Mouse (Mus musculus): ENCODE data around the gene Map3k13. TPM values are rescaled to one million over a fixed set of nuclear protein-coding genes. Genes with fewer than 3 reads are reported as not detected.

Gene Map3k13
- polyA plus RNA-seq, 1 experiment from 2014 or later, result 0.67 TPM

DNA sequence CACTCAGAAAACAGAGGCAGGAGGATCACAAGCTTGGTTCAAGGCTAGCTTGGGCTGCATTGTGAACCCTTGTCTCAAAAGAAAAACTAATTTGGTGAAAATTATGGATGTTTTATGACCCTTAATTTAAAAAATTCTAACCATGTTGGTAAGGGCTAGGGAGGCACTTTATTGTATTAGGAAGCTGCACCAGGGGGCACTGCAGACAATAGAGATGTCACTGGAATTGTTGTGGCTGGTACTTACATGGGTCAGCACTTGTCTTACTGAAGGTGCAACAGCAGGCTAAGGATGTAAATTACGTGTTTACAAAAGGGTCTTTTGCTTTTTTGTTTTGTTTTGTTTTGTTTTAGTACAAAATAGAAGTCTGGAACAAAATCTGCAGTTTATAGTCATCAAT, 39.3 kb downstream of the Map3k13 start:
- Histone ChIP-seq H3K27ac (replicated peaks) (no peak overlapping the region), H3K4me3 (no peak overlapping the region), H3K9me3 (no peaks in the 10 kb centered on the region), H3K4me1 (no peaks in the 10 kb centered on the region), H3K4me2 (no peak overlapping the region), H3K9ac (no peak overlapping the region), H3K36me3 (no peaks in the 10 kb centered on the region), H3K27me3 (replicated peaks) (no peaks in the 10 kb centered on the region; the same call in 1 of the 2 replicates)
- WGBS, result 58% methylated on average over 1 of the region's 1 CpGs
- ATAC-seq (ENCODE audit: extremely low read depth, insufficient number of reproducible peaks, low FRiP score, low TSS enrichment), result no peak

DNA sequence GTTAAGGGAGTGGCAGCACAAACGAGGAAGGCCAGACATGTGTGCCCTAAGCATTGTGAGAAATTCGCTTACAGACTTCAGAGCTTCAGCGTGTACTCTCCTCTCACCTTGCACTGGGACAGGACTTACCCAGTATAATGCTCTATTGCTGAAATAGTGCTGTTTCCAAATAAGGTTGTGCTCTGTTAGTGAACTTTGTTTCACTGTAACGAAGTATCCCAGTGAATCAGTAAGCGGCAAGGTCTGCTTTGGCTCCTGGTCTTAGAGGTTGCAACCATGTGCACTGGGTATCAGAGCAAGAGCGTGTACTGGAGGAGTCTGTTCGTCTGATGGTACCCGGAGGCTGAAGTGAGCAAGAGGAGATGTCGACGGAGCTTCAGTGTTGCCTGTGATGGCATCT, 39.8 kb downstream of the Map3k13 start:
- Histone ChIP-seq H3K36me3 (no peaks in the 10 kb centered on the region), H3K9ac (no peak overlapping the region), H3K9me3 (no peaks in the 10 kb centered on the region), H3K4me2 (no peak overlapping the region), H3K4me1 (no peaks in the 10 kb centered on the region), H3K27ac (replicated peaks) (no peak overlapping the region), H3K4me3 (no peak overlapping the region), H3K27me3 (replicated peaks) (no peaks in the 10 kb centered on the region; the same call in 1 of the 2 replicates)
- no peak for ATAC-seq (ENCODE audit: extremely low read depth, insufficient number of reproducible peaks, low FRiP score, low TSS enrichment)
- WGBS, result 74% methylated on average over 10 of the region's 10 CpGs

DNA sequence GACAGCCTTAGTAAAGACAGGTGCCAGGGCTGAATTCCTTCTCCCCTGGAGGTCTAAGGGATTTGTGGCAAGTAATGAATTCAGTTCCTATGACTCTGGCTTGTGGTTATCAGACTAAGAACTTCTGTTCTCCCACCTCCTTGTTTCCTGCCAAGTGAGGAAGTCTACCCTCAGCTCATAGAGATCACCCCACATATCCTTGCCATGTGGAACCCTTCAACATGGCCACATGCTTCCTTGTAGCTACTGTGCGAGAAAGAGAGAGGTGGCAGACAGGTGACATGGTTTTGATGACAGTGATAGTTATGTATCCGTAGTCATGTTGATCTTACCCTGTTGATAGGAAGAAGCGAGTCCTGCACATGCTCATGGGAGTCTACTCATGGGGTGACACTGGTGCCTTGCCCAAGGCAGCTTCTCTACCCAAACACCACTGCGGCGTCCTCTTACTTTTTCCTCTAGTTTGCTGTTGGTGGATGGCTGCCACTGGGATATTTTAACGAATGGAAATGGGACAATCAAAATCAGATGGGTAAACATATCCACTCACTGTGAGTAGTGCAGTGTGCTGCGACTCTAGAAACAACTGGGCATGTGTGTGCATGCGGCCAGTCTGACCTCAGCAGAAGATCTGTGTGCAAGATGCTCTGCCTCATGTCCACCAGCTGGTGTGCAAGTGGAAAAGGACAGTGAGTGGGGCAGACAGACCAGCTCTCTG, 40.9 kb downstream of the Map3k13 start:
- Histone ChIP-seq H3K4me3 (no peak overlapping the region), H3K9ac (no peak overlapping the region), H3K27ac (replicated peaks) (no peak overlapping the region), H3K27me3 (replicated peaks) (no peaks in the 10 kb centered on the region; the same call in 1 of the 2 replicates), H3K4me1 (no peaks in the 10 kb centered on the region), H3K4me2 (no peak overlapping the region), H3K36me3 (no peaks in the 10 kb centered on the region), H3K9me3 (no peaks in the 10 kb centered on the region)
- ATAC-seq (ENCODE audit: extremely low read depth, insufficient number of reproducible peaks, low FRiP score, low TSS enrichment), result no peak
- WGBS, result 77% methylated on average over 8 of the region's 8 CpGs

DNA sequence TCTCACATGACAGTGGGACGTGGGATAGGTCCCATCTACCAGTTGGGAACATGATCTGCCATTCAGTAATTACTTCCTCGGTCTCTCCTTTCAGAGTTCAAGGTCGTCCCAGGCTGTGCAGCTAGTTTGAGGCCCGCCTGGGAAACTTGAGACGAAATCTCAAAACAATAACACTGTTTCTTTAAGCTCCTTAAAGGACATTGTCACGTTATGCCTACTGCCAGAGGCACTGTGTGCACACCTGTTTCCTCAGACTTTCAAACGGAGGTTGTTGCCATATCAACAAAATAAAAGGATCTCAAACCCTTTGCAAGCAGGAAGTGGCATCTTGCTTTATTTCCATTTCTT, 41.4 kb downstream of the Map3k13 start:
- ATAC-seq (ENCODE audit: extremely low read depth, insufficient number of reproducible peaks, low FRiP score, low TSS enrichment), result no peak
- H3K9me3 ChIP-seq, result no peaks in the 10 kb centered on the region
- 53% methylated on average over 7 of the region's 7 CpGs for WGBS
- H3K27ac ChIP-seq (replicated peaks), result no peak overlapping the region
- no peaks in the 10 kb centered on the region for H3K36me3 ChIP-seq
- no peak overlapping the region for H3K9ac ChIP-seq
- no peak overlapping the region for H3K4me2 ChIP-seq
- no peaks in the 10 kb centered on the region; the same call in 1 of the 2 replicates for H3K27me3 ChIP-seq (replicated peaks)
- no peaks in the 10 kb centered on the region for H3K4me1 ChIP-seq
- no peak overlapping the region for H3K4me3 ChIP-seq

DNA sequence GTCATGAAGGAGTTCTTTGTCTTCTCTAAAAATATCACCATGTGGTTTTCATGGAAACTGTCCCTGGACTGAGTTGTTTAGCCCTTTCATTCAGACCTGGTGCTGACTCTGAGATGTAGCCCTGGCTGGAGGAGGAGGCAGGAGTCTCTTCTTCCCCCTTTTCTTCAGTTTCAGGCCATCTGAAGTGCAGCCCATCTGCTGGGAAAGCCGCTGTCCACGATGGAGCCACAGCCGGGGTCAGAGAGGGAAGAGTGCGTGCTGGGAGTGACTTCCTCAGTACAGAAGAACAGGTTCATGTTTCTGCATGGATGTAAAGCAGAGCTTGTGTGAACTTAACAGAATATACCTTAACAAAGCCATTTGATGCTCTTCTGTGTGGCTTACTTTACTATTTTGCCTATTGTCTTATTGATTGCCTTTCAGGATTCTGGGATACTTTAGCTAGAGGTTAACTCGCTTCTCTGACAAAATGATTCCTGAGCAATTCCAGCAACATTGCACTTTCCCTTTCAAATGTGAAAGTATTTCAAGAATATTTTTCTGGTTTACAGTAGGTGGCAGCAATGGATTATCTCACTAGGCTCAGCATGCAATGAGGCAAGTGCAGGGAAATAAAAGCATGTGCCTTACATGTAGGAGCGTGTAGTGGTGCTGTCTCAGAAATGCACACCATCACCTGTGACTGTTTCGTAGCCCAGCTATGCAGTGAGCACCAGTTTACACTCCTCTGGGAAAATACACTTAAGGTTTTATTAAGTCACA, 42.3 kb downstream of the Map3k13 start:
- Histone ChIP-seq H3K27me3 (replicated peaks) (no peaks in the 10 kb centered on the region; the same call in 1 of the 2 replicates), H3K36me3 (no peaks in the 10 kb centered on the region), H3K9me3 (no peaks in the 10 kb centered on the region), H3K9ac (no peak overlapping the region), H3K4me3 (no peak overlapping the region), H3K27ac (replicated peaks) (no peak overlapping the region), H3K4me1 (no peaks in the 10 kb centered on the region), H3K4me2 (no peak overlapping the region)
- WGBS, result 46% methylated on average over 7 of the region's 7 CpGs
- ATAC-seq (ENCODE audit: extremely low read depth, insufficient number of reproducible peaks, low FRiP score, low TSS enrichment), result no peak

DNA sequence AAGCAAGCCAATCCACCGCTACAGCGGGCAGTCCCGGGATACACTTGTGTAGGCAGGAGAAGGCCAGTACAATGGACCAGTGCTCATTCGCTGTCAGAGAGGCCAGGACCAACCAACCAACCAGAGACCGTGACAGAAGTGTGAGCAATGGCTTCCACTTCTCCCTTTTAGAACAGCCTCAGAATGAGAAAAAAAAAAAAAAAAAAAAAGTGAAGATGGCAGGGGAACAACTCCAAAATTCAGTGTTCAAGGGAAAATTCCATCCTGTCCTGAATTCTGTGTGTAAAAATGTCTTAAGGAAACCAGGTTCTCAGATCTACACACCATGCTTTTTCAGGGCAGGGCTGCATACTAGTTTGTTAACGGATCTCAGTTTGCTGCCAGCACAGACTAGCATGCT, 43.5 kb downstream of the Map3k13 start:
- no peaks in the 10 kb centered on the region for H3K4me1 ChIP-seq
- no peaks in the 10 kb centered on the region for H3K36me3 ChIP-seq
- 82% methylated on average over 6 of the region's 6 CpGs for WGBS
- H3K27ac ChIP-seq (replicated peaks), result no peak overlapping the region
- H3K9me3 ChIP-seq, result no peaks in the 10 kb centered on the region
- H3K27me3 ChIP-seq (replicated peaks), result no peaks in the 10 kb centered on the region; the same call in 1 of the 2 replicates
- no peak for ATAC-seq (ENCODE audit: extremely low read depth, insufficient number of reproducible peaks, low FRiP score, low TSS enrichment)
- no peak overlapping the region for H3K4me2 ChIP-seq
- no peak overlapping the region for H3K4me3 ChIP-seq
- H3K9ac ChIP-seq, result no peak overlapping the region

DNA sequence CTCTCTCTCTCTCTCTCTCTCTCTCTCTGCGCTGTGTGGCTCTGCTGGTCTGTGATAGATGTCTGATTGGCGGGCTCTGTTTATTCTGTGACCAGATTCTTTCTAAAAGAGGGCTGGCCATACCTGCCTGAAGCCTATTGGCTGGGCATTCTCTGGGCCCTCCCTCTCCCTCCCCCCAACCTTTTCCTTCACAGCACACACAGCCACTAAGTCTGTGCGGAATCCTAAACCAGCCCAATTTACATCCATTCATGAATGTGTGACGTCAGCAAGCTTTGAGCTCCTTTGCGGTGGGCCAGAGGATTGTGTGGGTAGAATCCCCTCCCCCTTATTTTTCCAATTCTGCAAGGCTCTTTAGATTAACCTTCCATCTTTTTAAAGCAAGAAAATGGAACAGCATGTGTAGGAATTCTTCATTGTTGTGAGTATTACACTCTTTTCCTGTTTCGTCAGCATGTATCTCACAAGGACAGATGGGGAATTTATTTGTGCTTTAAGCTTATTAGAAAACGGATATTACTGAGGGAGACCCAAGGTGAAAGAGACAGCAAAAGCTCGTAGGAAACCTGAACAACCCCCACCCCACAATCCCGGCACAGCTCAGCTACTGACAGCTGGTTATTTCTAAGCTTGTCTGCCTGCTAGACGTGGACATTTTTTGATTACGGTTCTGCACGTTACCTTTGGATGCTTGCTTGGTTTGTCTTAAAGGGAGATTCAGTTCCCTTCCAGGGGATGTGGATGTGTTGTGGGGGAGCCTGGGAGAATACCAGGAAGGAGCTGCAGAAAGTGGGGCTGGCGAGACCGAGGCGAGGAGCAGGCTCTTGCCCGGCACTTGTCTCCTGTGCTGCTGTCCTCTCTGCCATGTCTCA, 51.9 kb downstream of the Map3k13 start:
- Histone ChIP-seq H3K4me1 (0 out of 2 replicates have a peak, but pooled peaks cover 3% of the 10 kb centered on the region), H3K27me3 (replicated peaks) (no peaks in the 10 kb centered on the region), H3K4me2 (peak overlapping the region; percentile 79), H3K4me3 (peak overlapping the region; percentile 60), H3K9me3 (no peaks in the 10 kb centered on the region), H3K9ac (peak overlapping the region; percentile 82), H3K27ac (replicated peaks) (peak overlapping the region; percentile 67), H3K36me3 (no peaks in the 10 kb centered on the region)
- under 1% methylated on average over 16 of the region's 16 CpGs for WGBS
- peak; percentile 95 for ATAC-seq (ENCODE audit: extremely low read depth, insufficient number of reproducible peaks, low FRiP score, low TSS enrichment)

DNA sequence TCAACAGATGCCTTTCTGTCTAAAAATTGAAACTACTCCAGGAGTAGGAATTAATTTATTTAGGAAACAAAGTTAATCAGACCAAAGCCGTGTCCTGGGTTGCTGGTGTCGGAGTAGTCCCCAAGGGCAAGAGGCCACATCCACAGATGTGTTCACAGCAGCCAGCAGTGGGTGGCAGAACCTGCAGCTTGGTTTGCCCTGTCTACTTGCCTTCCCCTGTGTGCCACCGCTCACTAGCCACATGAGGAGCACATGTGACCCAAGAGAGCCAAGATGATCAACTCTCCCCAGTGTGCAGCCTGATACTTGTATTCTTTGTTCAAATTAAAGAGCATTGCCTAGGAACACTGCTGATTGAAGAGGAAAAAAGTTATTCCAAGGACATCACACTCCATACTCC, 54.3 kb downstream of the Map3k13 start:
- Histone ChIP-seq H3K36me3 (no peaks in the 10 kb centered on the region), H3K27ac (replicated peaks) (no peak overlapping the region), H3K9me3 (no peaks in the 10 kb centered on the region), H3K4me1 (peaks cover 3% of the 10 kb centered on the region; the same call in 1 of the 2 replicates), H3K4me2 (no peak overlapping the region), H3K27me3 (replicated peaks) (no peaks in the 10 kb centered on the region), H3K9ac (no peak overlapping the region), H3K4me3 (no peak overlapping the region)
- ATAC-seq (ENCODE audit: extremely low read depth, insufficient number of reproducible peaks, low FRiP score, low TSS enrichment), result no peak
- 78% methylated on average over 3 of the region's 3 CpGs for WGBS

DNA sequence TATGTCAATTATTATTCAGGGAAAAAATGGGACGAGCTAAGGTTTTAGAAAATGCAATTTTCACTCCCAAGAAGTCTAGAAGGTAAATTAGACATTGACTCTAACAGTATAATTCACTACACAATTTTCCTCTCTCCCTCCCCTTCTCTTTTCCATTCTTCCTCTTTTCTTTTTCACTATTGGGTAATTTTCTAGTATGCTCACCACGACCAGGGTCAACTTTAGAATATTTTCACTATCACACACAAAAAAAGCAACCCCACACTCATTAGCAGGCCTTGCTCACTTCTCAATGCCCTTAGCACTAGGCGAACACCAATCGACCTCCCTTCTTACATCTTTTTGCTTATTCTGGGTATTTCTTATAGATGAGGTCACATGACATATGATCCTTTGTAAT, 54.7 kb downstream of the Map3k13 start:
- Histone ChIP-seq H3K27me3 (replicated peaks) (no peaks in the 10 kb centered on the region), H3K9me3 (no peaks in the 10 kb centered on the region), H3K9ac (no peak overlapping the region), H3K27ac (replicated peaks) (no peak overlapping the region), H3K4me1 (peaks cover 3% of the 10 kb centered on the region; the same call in 1 of the 2 replicates), H3K4me2 (no peak overlapping the region), H3K4me3 (no peak overlapping the region), H3K36me3 (no peaks in the 10 kb centered on the region)
- ATAC-seq (ENCODE audit: extremely low read depth, insufficient number of reproducible peaks, low FRiP score, low TSS enrichment), result no peak
- 72% methylated on average over 4 of the region's 4 CpGs for WGBS

DNA sequence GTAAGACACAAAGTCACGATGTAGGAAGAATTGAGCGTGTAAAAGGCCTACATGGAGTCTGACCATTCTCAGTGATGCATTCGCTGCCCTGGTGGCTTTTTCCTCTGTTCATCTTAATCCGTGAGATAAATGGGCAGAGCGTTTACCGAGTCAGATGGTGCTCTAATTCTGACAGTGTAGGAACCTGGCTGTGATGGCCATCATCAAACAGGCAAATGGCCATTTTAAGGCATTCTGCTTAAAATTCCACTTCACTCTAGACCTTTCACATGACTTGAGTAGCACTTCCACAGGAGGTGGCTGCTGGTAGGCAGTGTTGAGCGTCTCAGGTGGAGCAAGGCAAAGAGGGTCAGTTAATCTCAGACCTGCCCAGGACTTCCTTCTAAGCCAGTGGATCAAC, 58.2 kb downstream of the Map3k13 start:
- Histone ChIP-seq H3K27me3 (replicated peaks) (no peaks in the 10 kb centered on the region), H3K4me3 (no peak overlapping the region), H3K4me1 (peaks cover 5% of the 10 kb centered on the region), H3K36me3 (no peaks in the 10 kb centered on the region), H3K9me3 (no peaks in the 10 kb centered on the region), H3K9ac (no peak overlapping the region), H3K27ac (replicated peaks) (no peak overlapping the region), H3K4me2 (no peak overlapping the region)
- 84% methylated on average over 7 of the region's 7 CpGs for WGBS
- no peak for ATAC-seq (ENCODE audit: extremely low read depth, insufficient number of reproducible peaks, low FRiP score, low TSS enrichment)

DNA sequence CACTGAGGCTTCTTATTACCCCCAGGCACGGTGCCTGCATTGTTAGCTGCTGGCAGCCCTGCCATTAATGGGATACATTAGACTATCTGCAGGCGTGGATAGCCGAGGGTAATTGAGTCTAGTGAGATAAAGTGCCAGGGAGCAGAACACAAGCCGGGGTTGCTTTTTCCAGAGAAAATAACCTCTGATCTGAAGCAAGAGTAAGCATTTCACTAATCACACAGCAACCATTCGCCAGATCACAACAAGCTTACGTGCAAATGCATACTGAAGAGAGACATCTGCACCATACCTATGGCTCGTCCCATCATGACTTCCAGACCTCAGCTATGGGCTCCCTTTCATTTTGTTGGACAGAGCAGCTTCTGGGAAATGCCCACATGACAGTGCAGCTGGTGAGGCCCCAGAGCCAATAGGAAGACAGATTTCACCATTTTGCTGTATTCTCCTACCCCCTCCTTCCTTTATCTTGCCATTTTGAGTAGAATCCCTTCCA, 59.3 kb downstream of the Map3k13 start:
- no peak overlapping the region for H3K9ac ChIP-seq
- no peak for ATAC-seq (ENCODE audit: extremely low read depth, insufficient number of reproducible peaks, low FRiP score, low TSS enrichment)
- no peaks in the 10 kb centered on the region for H3K27me3 ChIP-seq (replicated peaks)
- no peaks in the 10 kb centered on the region for H3K9me3 ChIP-seq
- H3K4me3 ChIP-seq, result no peak overlapping the region
- no peaks in the 10 kb centered on the region for H3K36me3 ChIP-seq
- 53% methylated on average over 7 of the region's 7 CpGs for WGBS
- peaks cover 9% of the 10 kb centered on the region for H3K4me1 ChIP-seq
- H3K27ac ChIP-seq (replicated peaks), result no peak overlapping the region
- H3K4me2 ChIP-seq, result no peak overlapping the region

Measured in heart, embryonic 13.5 days (tissue).